Mouse (Mus musculus) left cerebral cortex, postnatal 4 days (tissue): ENCODE results near the gene Dpm2. TPM values are rescaled to one million over a fixed set of nuclear protein-coding genes. Genes with fewer than 3 reads are reported as not detected.

Experiments
- DNase-seq: peaks from one replicate; pipeline ENCODE4 v3.0.0-alpha.2; 2022
- intact Hi-C: fragments of 180-260 bp; cut with DNase I; formaldehyde crosslinking; loops from one replicate; pipeline ENCODE4 v1.15.1; 2025
- total RNA-seq, 2 experiments: library from RNA; stranded (reverse); gene quantifications; 2 replicates each; pipeline ENCODE4 v1.2.3; 2021

The Dpm2 gene
- total RNA-seq, 2 experiments from 2014 or later = 74.3 to 76.8 TPM

GRCm38 (mm10) chr2:32581450-32582095, 10.9 kb downstream of the Dpm2 start:
- DNase-seq = peak; percentile 53
- intact Hi-C loops = loop anchor here (5.0 kb wide), 1 partner anchor 111 kb away; no protein-coding TSS in a partner anchor

DNA sequence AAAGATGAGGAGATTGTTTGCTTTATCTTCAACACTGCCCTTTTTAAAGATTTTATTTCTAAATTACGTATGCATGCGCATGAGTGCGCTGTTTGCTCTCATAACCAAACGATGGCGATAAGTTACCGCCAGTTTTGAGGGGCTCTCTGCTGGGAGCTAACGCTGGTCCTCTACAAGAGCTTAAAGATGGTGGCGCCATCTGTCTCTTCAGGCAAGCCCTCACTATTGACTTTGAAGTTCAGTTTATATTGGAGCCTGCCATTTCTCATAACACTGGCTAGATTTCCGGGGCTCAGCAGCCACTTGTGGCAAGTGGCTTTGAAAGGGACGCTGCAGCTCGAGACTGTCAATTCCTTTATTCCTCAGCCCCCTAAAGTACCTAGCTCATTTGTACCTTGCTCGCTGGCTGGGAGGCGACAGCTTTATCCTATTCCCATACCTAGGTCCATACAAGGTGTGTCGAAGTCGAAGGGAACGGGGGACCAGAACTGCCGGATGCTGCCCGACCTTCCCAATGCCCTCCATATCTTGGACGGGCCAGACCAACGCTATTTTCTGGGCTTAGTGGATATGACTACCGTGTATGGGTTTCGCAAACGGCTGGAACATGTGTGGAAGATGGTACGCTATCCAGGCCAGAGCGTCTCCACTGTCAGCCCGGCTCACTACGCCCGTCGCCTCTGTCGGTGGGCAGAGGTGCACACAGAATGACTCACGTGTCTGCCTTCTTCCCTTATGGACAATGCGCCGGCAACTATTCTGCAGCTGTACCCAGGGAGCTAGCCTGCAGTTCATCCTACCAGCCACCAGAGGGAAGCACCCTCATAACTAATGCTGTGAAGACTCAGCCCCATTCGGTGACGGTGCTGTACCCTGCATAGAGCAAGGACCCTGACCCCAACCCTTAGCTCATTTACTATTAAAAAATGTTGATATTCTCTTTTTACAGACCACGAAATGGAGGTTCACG, 12.5 kb downstream of the Dpm2 start:
- DNase-seq = peak; percentile 80
- intact Hi-C loops = loop anchor here (5.0 kb wide), 1 partner anchor 109 kb away; no protein-coding TSS in a partner anchor

GRCm38 (mm10) chr2:32585149-32585714, 14.6 kb downstream of the Dpm2 start:
- intact Hi-C loops = no loop called here
- DNase-seq = no peak

DNA sequence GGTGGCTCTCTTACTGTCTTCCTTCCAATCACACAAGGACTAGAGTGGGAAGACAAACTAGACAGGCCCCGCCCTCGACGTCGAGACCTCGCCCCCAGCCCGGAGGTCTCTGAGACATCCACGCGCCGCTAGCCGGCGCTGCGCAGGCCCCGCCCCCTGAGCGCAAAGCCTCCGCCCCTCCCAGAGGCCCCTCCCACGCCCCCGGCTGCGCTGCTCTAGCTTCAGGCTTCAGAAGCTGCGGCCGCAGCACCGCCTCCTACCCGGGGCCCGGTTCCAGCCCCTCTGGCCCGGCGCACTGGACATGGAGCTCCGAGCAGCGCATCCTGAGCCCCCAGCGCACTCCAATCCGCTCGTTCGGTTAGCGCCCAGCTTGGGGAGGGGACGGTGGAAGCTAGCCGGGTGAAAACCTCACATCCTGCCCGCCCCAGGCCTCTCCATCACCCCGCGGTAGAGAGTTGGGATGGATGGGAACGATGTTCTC, 16.3 kb downstream of the Dpm2 start, which contains the start of gene St6galnac4:
St6galnac4 (plus strand) TSS at position 225 of the 481 bp plus-strand sequence.
- DNase-seq = peak; percentile 96
- intact Hi-C loops = no loop called here

- intact Hi-C loops = no loop called here
- no peak for DNase-seq
These were observed 17.2 kb downstream of the Dpm2 start for GRCm38 (mm10) chr2:32587731-32588321.

- DNase-seq = peak; percentile 89
These were observed 18.6 kb downstream of the Dpm2 start for GRCm38 (mm10) chr2:32589213-32589795.

DNA sequence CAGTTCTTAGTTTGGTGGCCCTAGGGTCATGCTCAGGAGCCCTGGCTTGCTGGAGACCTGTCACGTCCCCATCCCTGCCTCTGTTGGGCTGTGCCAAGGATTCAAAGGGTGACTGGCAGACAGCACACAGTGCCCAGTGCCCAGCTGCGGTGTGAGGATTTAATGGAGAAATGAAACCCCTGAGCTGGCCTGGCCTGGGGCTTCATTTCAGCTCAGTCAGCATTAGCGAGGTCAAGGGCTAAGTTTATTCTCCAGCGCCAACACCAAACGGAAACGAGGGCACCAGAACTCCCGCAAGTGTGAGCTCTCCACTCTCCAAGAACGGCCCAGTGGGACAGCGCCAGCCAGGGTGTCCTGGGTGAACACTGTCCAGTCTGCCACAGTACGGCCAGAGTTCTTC, 19.6 kb downstream of the Dpm2 start:
- intact Hi-C loops = no loop called here
- DNase-seq = no peak

More at GRCm38 (mm10) chr2:32589213-32589795, 18.6 kb downstream of the Dpm2 start:
- intact Hi-C loops = no loop called here

GRCm38 (mm10) chr2:32591249-32591648, 20.6 kb downstream of the Dpm2 start:
- intact Hi-C loops = no loop called here
- DNase-seq = no peak

GRCm38 (mm10) chr2:32596725-32597124, 26.1 kb downstream of the Dpm2 start:
- DNase-seq = peak; percentile 93
- intact Hi-C loops = no loop called here

GRCm38 (mm10) chr2:32597248-32597647, 26.6 kb downstream of the Dpm2 start:
- intact Hi-C loops = no loop called here
- DNase-seq = no peak

GRCm38 (mm10) chr2:32597699-32598098, 27.0 kb downstream of the Dpm2 start:
- DNase-seq = no peak
- intact Hi-C loops = no loop called here

DNA sequence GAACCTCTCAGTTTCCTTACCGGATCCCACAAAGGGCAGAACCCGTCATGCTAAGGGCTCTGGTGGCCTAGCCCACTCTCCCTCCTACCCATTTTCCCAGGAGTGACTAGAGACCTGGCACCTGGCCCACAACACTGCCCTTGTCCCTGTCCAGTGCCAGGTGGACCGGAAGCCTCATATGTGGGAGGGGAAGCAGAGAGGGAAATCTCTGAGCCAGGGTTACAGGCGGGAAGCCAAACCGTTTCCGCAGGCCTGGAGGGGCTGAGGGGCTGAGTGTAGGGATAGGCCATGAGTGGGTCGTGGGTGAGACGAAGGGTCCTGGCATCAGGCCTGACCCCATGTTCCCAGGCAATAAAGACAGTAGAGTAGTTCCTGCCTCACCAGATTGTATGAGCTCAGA, 27.8 kb downstream of the Dpm2 start:
- peak; percentile 81 for DNase-seq
- intact Hi-C loops = no loop called here

- DNase-seq = no peak
- intact Hi-C loops = no loop called here
These were observed 28.8 kb downstream of the Dpm2 start, which contains the start of gene St6galnac6 for GRCm38 (mm10) chr2:32599409-32599808. Gene St6galnac6, plus strand, starts transcription at chr2:32599709.

GRCm38 (mm10) chr2:32601417-32602065, 30.9 kb downstream of the Dpm2 start:
- intact Hi-C loops = no loop called here
- DNase-seq = peak; percentile 48

DNA sequence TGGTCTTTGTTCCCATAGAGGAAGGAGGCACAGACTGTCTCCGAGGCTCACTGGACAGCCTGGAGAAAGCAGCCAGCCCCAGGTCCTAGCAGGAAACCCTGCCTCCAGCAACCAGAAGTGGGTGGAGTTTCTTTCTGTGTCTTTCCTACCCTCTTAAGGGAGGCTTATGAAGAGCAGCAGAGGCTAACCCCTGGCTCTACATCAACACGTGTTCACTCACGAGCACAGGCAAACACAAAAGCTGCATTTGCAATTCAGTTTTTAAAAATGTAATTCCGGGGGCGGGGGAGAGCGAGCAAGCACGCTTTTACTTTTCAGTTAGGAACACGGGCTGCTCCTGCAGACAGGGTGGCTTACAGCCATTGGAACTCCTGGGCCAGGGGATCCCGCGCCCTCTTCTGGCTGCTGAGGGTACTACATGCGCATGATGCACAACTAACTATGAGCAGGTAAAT, 32.0 kb downstream of the Dpm2 start:
- DNase-seq = peak; percentile 92
- intact Hi-C loops = no loop called here

GRCm38 (mm10) chr2:32604631-32605030, 34.0 kb downstream of the Dpm2 start:
- no peak for DNase-seq
- intact Hi-C loops = no loop called here

- intact Hi-C loops = no loop called here
- peak; percentile 82 for DNase-seq
These were observed 35.8 kb downstream of the Dpm2 start for GRCm38 (mm10) chr2:32606161-32607142.

GRCm38 (mm10) chr2:32607262-32607947, 36.7 kb downstream of the Dpm2 start:
- intact Hi-C loops = no loop called here
- DNase-seq = no peak
